In the genomic region with DNA sequence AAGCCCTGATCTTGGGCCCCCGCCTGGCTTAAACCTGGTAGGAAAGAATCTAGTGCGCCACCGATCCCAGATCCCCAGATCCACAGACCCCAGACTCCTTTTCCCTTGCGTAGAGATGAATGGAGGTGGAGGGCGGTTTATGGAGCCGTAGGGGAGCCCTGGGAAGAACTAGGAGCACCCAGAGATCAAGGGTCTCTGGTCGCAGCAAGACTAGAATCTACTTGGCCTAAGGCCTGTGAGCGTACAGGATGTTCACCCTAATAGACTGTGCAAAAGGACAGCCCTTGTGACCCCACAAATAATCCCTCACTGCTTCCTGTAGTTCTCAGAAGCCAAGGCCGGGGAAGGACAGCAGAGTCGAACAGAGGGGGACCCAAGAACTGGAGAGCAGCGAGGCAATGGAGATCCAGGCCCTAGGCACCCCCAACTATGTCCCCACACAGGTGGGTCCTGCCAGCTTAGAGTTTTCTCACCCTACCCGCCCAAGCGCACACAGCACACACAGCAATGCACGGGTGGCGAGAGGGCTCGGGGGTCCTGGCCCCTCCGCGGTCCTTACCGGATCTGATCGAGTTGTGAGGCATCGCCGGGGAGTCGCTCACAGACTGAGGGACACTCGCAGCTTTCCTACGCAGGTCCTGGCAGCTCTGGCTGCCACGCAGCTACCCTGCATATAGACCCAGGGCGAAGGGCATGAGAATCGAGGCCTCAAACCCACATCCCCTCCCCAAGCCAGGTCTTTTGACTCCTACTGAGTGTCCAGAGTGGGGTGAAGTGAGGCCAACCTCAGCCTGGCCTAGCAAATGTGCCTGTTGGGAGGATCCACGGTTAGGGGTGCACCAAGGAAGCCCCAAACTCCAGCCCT, we compare ENCODE assay signal across 8 mouse cellular contexts. TPM values are rescaled to one million over a fixed set of nuclear protein-coding genes. Genes with fewer than 3 reads are reported as not detected.
DNase-seq lines count a peak whose midpoint lies in the region; ATAC-seq lines count a peak whose summit lies in the region.

No protein-coding gene starts in this region.

- H3K27me3 ChIP-seq in lung, embryonic 16.5 days (ENCODE audit: control insufficient read depth, insufficient read depth, low read depth, low read length) = peaks cover 55% of the 10 kb centered on the region
- peaks cover 93% of the 10 kb centered on the region for H3K27me3 ChIP-seq in hindbrain, embryonic 10.5 days (ENCODE audit: insufficient read depth, poor library complexity, severe bottlenecking)
- peaks cover 80% of the 10 kb centered on the region for H3K27me3 ChIP-seq in limb, embryonic 12.5 days
- peaks cover 38% of the 10 kb centered on the region for H3K27me3 ChIP-seq in stomach, embryonic 16.5 days (ENCODE audit: control insufficient read depth, insufficient read depth, low read length)

- H3K4me2 ChIP-seq in lung, embryonic 16.5 days (ENCODE audit: low read depth, low read length) = no peak overlapping the region; the same call in 1 of the 2 replicates
- H3K4me2 ChIP-seq in limb, embryonic 12.5 days = peak overlapping the region; percentile 50
- H3K4me2 ChIP-seq in stomach, embryonic 16.5 days (ENCODE audit: low read depth, low read length) = peak overlapping the region; percentile 49

- H3K4me3 ChIP-seq in lung, embryonic 16.5 days (ENCODE audit: low read length) = peak overlapping the region; percentile 32; the same call in 1 of the 2 replicates
- peak overlapping the region; percentile 58 for H3K4me3 ChIP-seq in hindbrain, embryonic 10.5 days
- H3K4me3 ChIP-seq in limb, embryonic 12.5 days (replicated peaks) = peak overlapping the region; percentile 27
- peak overlapping the region; percentile 26 for H3K4me3 ChIP-seq in stomach, embryonic 16.5 days (replicated peaks; ENCODE audit: low read length)

- no peak for DNase-seq in lung, postnatal 25 days (ENCODE audit: low spot score)
- DNase-seq in hindbrain, embryonic 10.5 days (ENCODE audit: low spot score) = peak; percentile 33
- no peak for DNase-seq in left cerebral cortex, adult 11 months (ENCODE audit: low spot score)
- DNase-seq in testis, postnatal 10 days (ENCODE audit: low spot score) = no peak
- DNase-seq in adrenal gland, postnatal 36 days = no peak

- H3K9me3 ChIP-seq in lung, embryonic 16.5 days (ENCODE audit: control insufficient read depth, low read length) = no peaks in the 10 kb centered on the region
- no peaks in the 10 kb centered on the region for H3K9me3 ChIP-seq in hindbrain, embryonic 10.5 days
- no peaks in the 10 kb centered on the region for H3K9me3 ChIP-seq in limb, embryonic 12.5 days
- H3K9me3 ChIP-seq in stomach, embryonic 16.5 days (replicated peaks; ENCODE audit: control insufficient read depth, low read length) = no peaks in the 10 kb centered on the region

- H3K36me3 ChIP-seq in lung, embryonic 16.5 days (ENCODE audit: control insufficient read depth, insufficient read depth, low read length) = no peaks in the 10 kb centered on the region
- no peaks in the 10 kb centered on the region for H3K36me3 ChIP-seq in hindbrain, embryonic 10.5 days
- H3K36me3 ChIP-seq in limb, embryonic 12.5 days = no peaks in the 10 kb centered on the region
- H3K36me3 ChIP-seq in stomach, embryonic 16.5 days (ENCODE audit: control insufficient read depth, insufficient read depth, low read length) = no peaks in the 10 kb centered on the region

- no peak overlapping the region for H3K9ac ChIP-seq in lung, embryonic 16.5 days (ENCODE audit: low read length)
- no peak overlapping the region for H3K9ac ChIP-seq in limb, embryonic 12.5 days (replicated peaks)
- H3K9ac ChIP-seq in stomach, embryonic 16.5 days (ENCODE audit: low read length) = 0 out of 2 replicates have a peak overlapping the region, but pooled peaks have one; percentile 48

- ATAC-seq in lung, embryonic 16.5 days (ENCODE audit: low read depth) = no peak
- no peak for ATAC-seq in limb, embryonic 12.5 days (ENCODE audit: insufficient number of reproducible peaks, insufficient read depth, low FRiP score, low TSS enrichment, low read depth)
- no peak for ATAC-seq in stomach, embryonic 16.5 days (ENCODE audit: insufficient read depth, low FRiP score)

- H3K27ac ChIP-seq in lung, embryonic 16.5 days (ENCODE audit: low read length) = no peak overlapping the region
- H3K27ac ChIP-seq in hindbrain, embryonic 10.5 days = peak overlapping the region; percentile 85
- H3K27ac ChIP-seq in limb, embryonic 12.5 days = no peak overlapping the region
- no peak overlapping the region for H3K27ac ChIP-seq in stomach, embryonic 16.5 days (ENCODE audit: low read length)

- 16% methylated on average over 29 of the region's 29 CpGs for WGBS in lung, embryonic 16.5 days
- 4% methylated on average over 29 of the region's 29 CpGs for WGBS in hindbrain, embryonic 10.5 days
- WGBS in limb, embryonic 12.5 days = 8% methylated on average over 29 of the region's 29 CpGs
- 50% methylated on average over 29 of the region's 29 CpGs for WGBS in stomach, embryonic 16.5 days

- 0 out of 2 replicates have a peak, but pooled peaks cover 2% of the 10 kb centered on the region for H3K4me1 ChIP-seq in lung, embryonic 16.5 days (replicated peaks; ENCODE audit: control insufficient read depth, insufficient read depth, low read length)
- H3K4me1 ChIP-seq in hindbrain, embryonic 10.5 days (replicated peaks) = peaks cover 43% of the 10 kb centered on the region
- H3K4me1 ChIP-seq in limb, embryonic 12.5 days (replicated peaks) = peaks cover 10% of the 10 kb centered on the region
- peaks cover 11% of the 10 kb centered on the region; the same call in 1 of the 2 replicates for H3K4me1 ChIP-seq in stomach, embryonic 16.5 days (ENCODE audit: control insufficient read depth, insufficient read depth, low read length)

RNA-seq across cellular contexts. Expression of a gene that starts 0.7 kb away (rescaled TPM):
- not detected in 2 replicates for polyA plus RNA-seq in lung, embryonic 16.5 days (2015; fragmentation: Nextera tagmentation; extraction: Ambion mirVana)
- polyA plus RNA-seq in hindbrain, embryonic 10.5 days (2016; fragmentation: Nextera tagmentation; extraction: Ambion mirVana) = 10.2 and 23.7 TPM in 2 replicates
- not detected in 2 replicates for polyA plus RNA-seq in limb, embryonic 12.5 days (2016; fragmentation: Nextera tagmentation; extraction: Ambion mirVana)
- polyA plus RNA-seq in stomach, embryonic 16.5 days (2015; fragmentation: Nextera tagmentation; extraction: Ambion mirVana) = 0.17 and 0.67 TPM in 2 replicates
- total RNA-seq in adrenal gland, postnatal 36 days (2021) = not detected
